10 mouse cellular contexts compared by ENCODE assay signal in the genomic region with DNA sequence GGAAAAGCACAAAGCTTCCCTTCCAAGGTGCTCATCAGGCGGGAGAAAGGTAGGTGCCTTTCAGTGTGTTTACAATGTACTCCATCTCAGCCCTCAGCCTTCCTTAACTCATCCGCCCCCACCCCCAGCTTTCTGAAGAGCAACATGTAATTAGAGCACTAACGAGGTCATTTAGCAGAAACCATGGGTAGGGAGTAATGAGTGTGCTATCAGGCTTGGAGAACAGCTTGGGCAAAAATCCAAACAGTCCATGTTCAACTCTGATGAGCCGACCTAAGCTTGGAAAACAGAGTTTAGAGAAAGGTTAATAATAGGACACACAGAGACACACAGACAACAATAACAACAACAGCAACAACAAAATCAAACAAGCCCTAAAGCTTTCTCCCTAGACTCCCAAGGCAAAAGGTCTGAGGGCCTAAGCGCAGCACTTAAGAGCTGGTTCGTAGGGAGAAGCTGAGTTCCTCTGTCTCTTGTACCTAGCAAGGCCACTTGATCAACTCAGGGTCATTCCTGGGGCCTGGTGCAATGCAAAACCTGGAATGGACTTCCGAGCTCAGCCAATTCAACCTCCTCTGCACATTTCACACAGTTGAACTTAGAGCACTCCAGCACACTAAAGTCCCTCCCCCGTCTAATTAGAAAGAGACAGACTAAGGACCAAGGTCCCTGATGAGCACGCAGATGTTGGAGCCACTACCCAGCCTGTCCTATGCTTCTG. TPM values are rescaled to one million over a fixed set of nuclear protein-coding genes. Genes with fewer than 3 reads are reported as not detected.
DNase-seq lines count a peak whose midpoint lies in the region; ATAC-seq lines count a peak whose summit lies in the region.
"Had no signal": no experiment of that assay in that cellular context is flagged by ENCODE, and none has a peak within 500 bp of the region (broad histone marks: within the 10 kb centered on the region; RNA-seq: fewer than 3 reads in every experiment).

No protein-coding gene starts in this region.

- H3K9ac ChIP-seq in hindbrain, embryonic 16.5 days (ENCODE audit: low read depth, low read length): no peak overlapping the region
- no peak overlapping the region for H3K9ac ChIP-seq in embryonic facial prominence, embryonic 11.5 days (replicated peaks; ENCODE audit: low read length)
- no peak overlapping the region for H3K9ac ChIP-seq in kidney, embryonic 16.5 days (replicated peaks; ENCODE audit: low read length)
- H3K9ac ChIP-seq in stomach, embryonic 15.5 days: no peak overlapping the region

- no peak overlapping the region for H3K4me2 ChIP-seq in hindbrain, embryonic 16.5 days (ENCODE audit: low read length)
- H3K4me2 ChIP-seq in embryonic facial prominence, embryonic 11.5 days (ENCODE audit: low read depth, low read length): no peak overlapping the region
- H3K4me2 ChIP-seq in kidney, embryonic 16.5 days (replicated peaks; ENCODE audit: low read depth, low read length): no peak overlapping the region
- H3K4me2 ChIP-seq in stomach, embryonic 15.5 days: no peak overlapping the region

- peak; percentile 14 for DNase-seq in hindbrain, embryonic 10.5 days (ENCODE audit: low spot score)
- DNase-seq in embryonic facial prominence, embryonic 11.5 days (ENCODE audit: low spot score): peak; percentile 56
- no peak for DNase-seq in urinary bladder, postnatal 36 days (ENCODE audit: low spot score in 2 of 2)
- no peak for DNase-seq in cerebellum, adult 9-10 months
- DNase-seq: cerebellum, adult 9-11 months had no signal

- H3K4me3 ChIP-seq in hindbrain, embryonic 10.5 days: no peak overlapping the region
- no peak overlapping the region for H3K4me3 ChIP-seq in hindbrain, embryonic 16.5 days (ENCODE audit: low read length)
- no peak overlapping the region for H3K4me3 ChIP-seq in embryonic facial prominence, embryonic 11.5 days (ENCODE audit: low read depth, low read length)
- H3K4me3 ChIP-seq in kidney, embryonic 16.5 days (ENCODE audit: low read length): no peak overlapping the region
- no peak overlapping the region for H3K4me3 ChIP-seq in stomach, embryonic 15.5 days (replicated peaks)

- H3K4me1 ChIP-seq in hindbrain, embryonic 10.5 days (replicated peaks): no peaks in the 10 kb centered on the region
- no peaks in the 10 kb centered on the region for H3K4me1 ChIP-seq in hindbrain, embryonic 16.5 days (ENCODE audit: control insufficient read depth, insufficient read depth, low read depth, low read length)
- no peaks in the 10 kb centered on the region for H3K4me1 ChIP-seq in embryonic facial prominence, embryonic 11.5 days (ENCODE audit: control insufficient read depth, insufficient read depth, low read length)
- peaks cover 8% of the 10 kb centered on the region for H3K4me1 ChIP-seq in kidney, embryonic 16.5 days (ENCODE audit: insufficient read depth, low read length)
- no peaks in the 10 kb centered on the region for H3K4me1 ChIP-seq in stomach, embryonic 15.5 days

- no peak for ATAC-seq in hindbrain, embryonic 16.5 days
- ATAC-seq in embryonic facial prominence, embryonic 11.5 days (replicated peaks; ENCODE audit: insufficient number of reproducible peaks, low FRiP score, low TSS enrichment, low read depth): no peak
- ATAC-seq in kidney, embryonic 16.5 days (ENCODE audit: low FRiP score, low TSS enrichment): peak; percentile 66
- ATAC-seq in stomach, embryonic 15.5 days (ENCODE audit: insufficient read depth, low FRiP score, low read depth): peak; percentile 45; the same call in 1 of the 2 replicates
- ATAC-seq in megakaryocyte, adult 5-6 weeks (ENCODE audit: poor library complexity, severe bottlenecking): no peak

- no peaks in the 10 kb centered on the region for H3K9me3 ChIP-seq in hindbrain, embryonic 10.5 days
- H3K9me3 ChIP-seq in hindbrain, embryonic 16.5 days (ENCODE audit: control insufficient read depth, low read length): no peaks in the 10 kb centered on the region
- H3K9me3 ChIP-seq in embryonic facial prominence, embryonic 11.5 days (replicated peaks; ENCODE audit: control insufficient read depth, low read length): no peaks in the 10 kb centered on the region
- H3K9me3 ChIP-seq in kidney, embryonic 16.5 days (ENCODE audit: low read length): no peaks in the 10 kb centered on the region
- no peaks in the 10 kb centered on the region for H3K9me3 ChIP-seq in stomach, embryonic 15.5 days

- no peak overlapping the region for H3K27ac ChIP-seq in hindbrain, embryonic 10.5 days
- no peak overlapping the region for H3K27ac ChIP-seq in hindbrain, embryonic 16.5 days (ENCODE audit: low read depth, low read length)
- H3K27ac ChIP-seq in embryonic facial prominence, embryonic 11.5 days (replicated peaks; ENCODE audit: low read depth, low read length): no peak overlapping the region
- H3K27ac ChIP-seq in kidney, embryonic 16.5 days (ENCODE audit: low read length): 0 out of 2 replicates have a peak overlapping the region, but pooled peaks have one; percentile 8
- no peak overlapping the region for H3K27ac ChIP-seq in stomach, embryonic 15.5 days

- H3K36me3 ChIP-seq in hindbrain, embryonic 10.5 days: no peaks in the 10 kb centered on the region
- no peaks in the 10 kb centered on the region for H3K36me3 ChIP-seq in hindbrain, embryonic 16.5 days (ENCODE audit: control insufficient read depth, insufficient read depth, low read length)
- no peaks in the 10 kb centered on the region for H3K36me3 ChIP-seq in embryonic facial prominence, embryonic 11.5 days (replicated peaks; ENCODE audit: control insufficient read depth, insufficient read depth, low read depth, low read length)
- no peaks in the 10 kb centered on the region for H3K36me3 ChIP-seq in kidney, embryonic 16.5 days (ENCODE audit: insufficient read depth, low read length)
- H3K36me3 ChIP-seq in stomach, embryonic 15.5 days: no peaks in the 10 kb centered on the region

- H3K27me3 ChIP-seq in hindbrain, embryonic 10.5 days (ENCODE audit: insufficient read depth, poor library complexity, severe bottlenecking): no peaks in the 10 kb centered on the region
- H3K27me3 ChIP-seq in hindbrain, embryonic 16.5 days (replicated peaks; ENCODE audit: control insufficient read depth, insufficient read depth, low read length): no peaks in the 10 kb centered on the region
- no peaks in the 10 kb centered on the region for H3K27me3 ChIP-seq in embryonic facial prominence, embryonic 11.5 days (ENCODE audit: control insufficient read depth, insufficient read depth, low read length)
- H3K27me3 ChIP-seq in kidney, embryonic 16.5 days (ENCODE audit: insufficient read depth, low read length): no peaks in the 10 kb centered on the region
- H3K27me3 ChIP-seq in stomach, embryonic 15.5 days (replicated peaks): no peaks in the 10 kb centered on the region
- H3K27me3 ChIP-seq: CH12.LX had no signal

- WGBS in hindbrain, embryonic 10.5 days: 72% methylated on average over 9 of the region's 9 CpGs
- WGBS in hindbrain, embryonic 16.5 days: 57% methylated on average over 9 of the region's 9 CpGs
- WGBS in embryonic facial prominence, embryonic 11.5 days: 45% methylated on average over 9 of the region's 9 CpGs
- 51% methylated on average over 9 of the region's 9 CpGs for WGBS in kidney, embryonic 16.5 days
- WGBS in stomach, embryonic 15.5 days: 55% methylated on average over 9 of the region's 9 CpGs

RNA-seq across cellular contexts. Expression of gene Lmo4, which starts 40.2 kb away (rescaled TPM):
- polyA plus RNA-seq in hindbrain, embryonic 10.5 days (2016; fragmentation: Nextera tagmentation; extraction: Ambion mirVana): 41.1 and 46.5 TPM in 2 replicates
- 132 and 159 TPM in 2 replicates for polyA plus RNA-seq in hindbrain, embryonic 16.5 days (2015; fragmentation: Nextera tagmentation; extraction: Ambion mirVana)
- polyA plus RNA-seq in embryonic facial prominence, embryonic 11.5 days (2014; fragmentation: Nextera tagmentation; extraction: Ambion mirVana): 104 TPM in 2 replicates
- polyA plus RNA-seq in kidney, embryonic 16.5 days (2015; fragmentation: Nextera tagmentation; extraction: Ambion mirVana): 61.6 and 62.7 TPM in 2 replicates
- polyA plus RNA-seq in stomach, embryonic 15.5 days (2015; fragmentation: Nextera tagmentation; extraction: Ambion mirVana): 68.3 and 69.3 TPM in 2 replicates
- 324 and 340 TPM in 2 replicates for total RNA-seq in megakaryocyte, adult 5-6 weeks (2015)
- 83.8 and 92.4 TPM in 2 replicates for total RNA-seq in megakaryocyte, adult 5-6 weeks (2017)

Comparison
In these comparisons a context has a peak if more than half of its experiments do, and no peak if none do; other contexts are left out.
1. DNase-seq: peak in hindbrain, embryonic 10.5 days (single experiment) and embryonic facial prominence, embryonic 11.5 days (single experiment); none in urinary bladder, postnatal 36 days (0 of 2) and cerebellum, adult 9-10 months (single experiment).
2. ATAC-seq: peak in kidney, embryonic 16.5 days (single experiment) and stomach, embryonic 15.5 days (single experiment); none in hindbrain, embryonic 16.5 days (single experiment), embryonic facial prominence, embryonic 11.5 days (single experiment) and megakaryocyte, adult 5-6 weeks (single experiment).